Mouse (Mus musculus) heart, embryonic 10.5 days (tissue): ENCODE data around the gene Lrtm2. TPM values are rescaled to one million over a fixed set of nuclear protein-coding genes. Genes with fewer than 3 reads are reported as not detected.

Experiments
- DNase-seq: peaks from one replicate; pipeline ENCODE4 v3.0.0-alpha.2; 2017; ENCODE audit warnings: low spot score
- H3K27ac ChIP-seq: fragments of 300-500 bp; sonication (generic); 2 replicates; pipeline ENCODE4 v1.5.1; 2016; ENCODE audit warnings: mild to moderate bottlenecking
- H3K27me3 ChIP-seq: fragments of 300-500 bp; sonication (generic); 2 replicates; pipeline ENCODE4 v1.6.1; 2016; ENCODE audit warnings: mild to moderate bottlenecking; ENCODE audit not compliant: poor library complexity, insufficient read depth, severe bottlenecking
- H3K36me3 ChIP-seq: fragments of 300-500 bp; sonication (generic); 2 replicates; pipeline ENCODE4 v1.6.1; 2016; ENCODE audit warnings: mild to moderate bottlenecking, moderate library complexity
- H3K4me1 ChIP-seq: fragments of 300-500 bp; sonication (generic); 2 replicates; pipeline ENCODE4 v1.6.1; 2016; ENCODE audit warnings: mild to moderate bottlenecking
- H3K4me3 ChIP-seq: fragments of 300-500 bp; sonication (generic); 2 replicates; pipeline ENCODE4 v1.5.1; 2016; ENCODE audit warnings: mild to moderate bottlenecking, moderate library complexity
- H3K9me3 ChIP-seq: fragments of 300-500 bp; sonication (generic); 2 replicates; pipeline ENCODE4 v1.6.1; 2016; ENCODE audit warnings: mild to moderate bottlenecking, moderate library complexity
- WGBS: fragments of 180-500 bp; shearing (Covaris S2); methylation state at CpG from one replicate; pipeline ENCODE4 v1.1.7; 2016; 5-methylcytosine and 5-hydroxymethylcytosine counted together
- polyA plus RNA-seq: library from polyadenylated mRNA; unstranded; fragments of >200 nt; fragmentation: Nextera tagmentation; extraction: Ambion mirVana; gene quantifications from 2 replicates; pipeline ENCODE4 v1.2.1, GENCODE M21; 2016

Gene Lrtm2
- polyA plus RNA-seq, 1 experiment from 2014 or later = 0.11 TPM

- H3K4me1 ChIP-seq = peaks cover 6% of the 10 kb centered on the region; the same call in 1 of the 2 replicates
- peaks cover 32% of the 10 kb centered on the region for H3K27me3 ChIP-seq
- no peaks in the 10 kb centered on the region for H3K9me3 ChIP-seq
- no peak overlapping the region for H3K27ac ChIP-seq
- no peak for DNase-seq
- 65% methylated on average over 3 of the region's 3 CpGs for WGBS
- H3K4me3 ChIP-seq = no peak overlapping the region
- H3K36me3 ChIP-seq = no peaks in the 10 kb centered on the region
Measured at GRCm38 (mm10) chr6:119313096-119313495, 17.5 kb downstream of the Lrtm2 start.

GRCm38 (mm10) chr6:119312381-119312780, 18.2 kb downstream of the Lrtm2 start:
- H3K27me3 ChIP-seq = peaks cover 37% of the 10 kb centered on the region
- H3K36me3 ChIP-seq = no peaks in the 10 kb centered on the region
- H3K4me3 ChIP-seq = no peak overlapping the region
- DNase-seq = no peak
- no peak overlapping the region for H3K27ac ChIP-seq
- WGBS = 77% methylated on average over 6 of the region's 6 CpGs
- H3K9me3 ChIP-seq = no peaks in the 10 kb centered on the region
- peaks cover 6% of the 10 kb centered on the region; the same call in 1 of the 2 replicates for H3K4me1 ChIP-seq

- H3K9me3 ChIP-seq = no peaks in the 10 kb centered on the region
- no peak for DNase-seq
- WGBS = 55% methylated on average over 9 of the region's 9 CpGs
- H3K4me1 ChIP-seq = no peaks in the 10 kb centered on the region
- no peak overlapping the region for H3K27ac ChIP-seq
- H3K27me3 ChIP-seq = peaks cover 38% of the 10 kb centered on the region
- H3K36me3 ChIP-seq = no peaks in the 10 kb centered on the region
- no peak overlapping the region for H3K4me3 ChIP-seq
Measured at GRCm38 (mm10) chr6:119310176-119310575, 20.4 kb downstream of the Lrtm2 start.

DNA sequence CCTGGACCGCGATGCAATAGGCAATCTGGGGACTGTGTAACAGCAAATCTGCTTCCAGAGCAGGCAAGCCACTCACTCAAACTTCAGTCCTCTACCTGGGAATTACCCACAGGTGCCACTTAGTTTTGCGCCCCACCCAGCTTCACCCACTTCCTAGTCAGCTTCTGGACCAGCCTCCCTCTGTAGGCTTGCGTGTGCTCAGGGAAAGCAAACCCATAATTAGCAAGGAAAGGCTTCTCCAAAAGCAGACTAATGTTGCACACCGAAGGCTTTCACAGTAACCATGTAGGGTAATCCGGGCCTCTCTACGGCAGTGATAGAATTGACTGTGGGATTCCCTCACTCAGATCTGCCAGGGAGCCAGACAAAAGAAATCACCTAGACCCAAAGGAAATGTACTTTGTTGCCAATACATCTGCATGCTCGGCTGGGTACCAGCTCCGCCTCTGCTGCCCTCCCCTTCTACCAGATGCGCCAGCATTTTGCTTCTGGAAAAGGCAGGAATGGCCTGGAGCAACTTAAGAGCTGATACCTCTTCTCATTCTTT, 22.6 kb downstream of the Lrtm2 start:
- DNase-seq = no peak
- H3K36me3 ChIP-seq = no peaks in the 10 kb centered on the region
- peaks cover 36% of the 10 kb centered on the region for H3K27me3 ChIP-seq
- no peak overlapping the region for H3K4me3 ChIP-seq
- 63% methylated on average over 10 of the region's 10 CpGs for WGBS
- no peak overlapping the region for H3K27ac ChIP-seq
- H3K4me1 ChIP-seq = no peaks in the 10 kb centered on the region
- no peaks in the 10 kb centered on the region for H3K9me3 ChIP-seq

GRCm38 (mm10) chr6:119303331-119303730, 27.2 kb downstream of the Lrtm2 start:
- Histone ChIP-seq H3K4me3 (no peak overlapping the region), H3K9me3 (no peaks in the 10 kb centered on the region), H3K27ac (no peak overlapping the region), H3K4me1 (no peaks in the 10 kb centered on the region), H3K36me3 (no peaks in the 10 kb centered on the region), H3K27me3 (peaks cover 20% of the 10 kb centered on the region)
- WGBS = 84% methylated on average over 6 of the region's 6 CpGs
- DNase-seq = no peak

GRCm38 (mm10) chr6:119301310-119301709, 29.3 kb downstream of the Lrtm2 start:
- Histone ChIP-seq H3K4me3 (no peak overlapping the region), H3K4me1 (no peaks in the 10 kb centered on the region)

DNA sequence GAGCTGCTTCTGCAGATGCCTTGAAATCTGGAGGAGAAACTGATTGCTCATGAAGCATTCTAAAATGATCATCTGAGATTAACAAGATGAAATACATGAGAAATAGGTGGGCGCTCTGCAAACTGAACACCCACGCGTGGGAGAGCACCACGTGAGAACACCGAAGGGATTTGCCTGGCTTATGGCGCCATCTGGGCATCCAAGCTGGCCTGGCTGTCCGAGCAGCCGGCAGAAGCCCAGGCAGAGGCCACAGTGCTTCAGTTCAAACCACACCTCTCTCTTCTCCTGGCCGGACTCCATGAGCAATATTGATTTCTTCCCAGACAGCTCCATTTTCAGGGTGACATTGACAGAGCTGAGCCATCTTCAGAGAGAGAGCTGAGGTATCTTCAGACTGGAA, 49.8 kb downstream of the Lrtm2 start:
- 0 out of 2 replicates have a peak, but pooled peaks cover 6% of the 10 kb centered on the region for H3K27me3 ChIP-seq
- no peak overlapping the region for H3K27ac ChIP-seq
- DNase-seq = no peak
- no peak overlapping the region for H3K4me3 ChIP-seq
- WGBS = 75% methylated on average over 9 of the region's 9 CpGs
- no peaks in the 10 kb centered on the region for H3K9me3 ChIP-seq
- no peaks in the 10 kb centered on the region for H3K36me3 ChIP-seq
- peaks cover 13% of the 10 kb centered on the region for H3K4me1 ChIP-seq

More at GRCm38 (mm10) chr6:119301310-119301709, 29.3 kb downstream of the Lrtm2 start:
- no peak for DNase-seq
- Histone ChIP-seq H3K9me3 (no peaks in the 10 kb centered on the region), H3K27me3 (peaks cover 10% of the 10 kb centered on the region; the same call in 1 of the 2 replicates), H3K27ac (no peak overlapping the region), H3K36me3 (no peaks in the 10 kb centered on the region)
- 78% methylated on average over 3 of the region's 3 CpGs for WGBS

DNA sequence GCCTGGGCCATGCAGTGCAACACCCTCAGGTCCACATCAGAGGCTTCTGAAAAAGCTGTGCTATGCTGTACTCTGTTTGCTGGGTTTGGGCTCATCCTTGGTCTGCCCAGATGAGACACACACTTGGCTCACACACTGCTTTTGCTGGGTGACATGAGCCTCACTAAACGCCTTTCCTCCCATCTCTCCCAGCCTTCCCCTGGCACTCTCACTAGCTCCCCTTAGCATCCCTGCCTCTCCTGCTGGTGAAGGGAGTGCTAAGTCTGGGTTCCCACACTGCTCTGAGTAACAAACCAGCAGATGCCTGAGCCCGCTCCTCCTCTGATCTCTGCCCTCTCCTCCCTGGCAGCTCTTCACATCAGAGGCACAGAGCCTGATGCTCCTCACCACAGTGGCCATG, 53.9 kb downstream of the Lrtm2 start:
- peaks cover 13% of the 10 kb centered on the region for H3K4me1 ChIP-seq
- H3K4me3 ChIP-seq = no peak overlapping the region
- 81% methylated on average over 2 of the region's 2 CpGs for WGBS
- H3K27me3 ChIP-seq = peaks cover 2% of the 10 kb centered on the region; the same call in 1 of the 2 replicates
- H3K27ac ChIP-seq = no peak overlapping the region
- H3K9me3 ChIP-seq = no peaks in the 10 kb centered on the region
- H3K36me3 ChIP-seq = no peaks in the 10 kb centered on the region
- no peak for DNase-seq

Other genes with a start within 250 kb of the Lrtm2 start
- gene Dcp1b, start 155.5 kb downstream of the Lrtm2 start, polyA plus RNA-seq = 8.1 and 10.4 TPM in 2 replicates
- gene Cacna1c, start 134.3 kb downstream of the Lrtm2 start, polyA plus RNA-seq = 31.3 and 57.0 TPM in 2 replicates
- not detected in 2 replicates for gene Cacna2d4, start 94.2 kb downstream of the Lrtm2 start, polyA plus RNA-seq
- 27.2 and 27.4 TPM in 2 replicates for gene Adipor2, start 86.9 kb upstream of the Lrtm2 start, polyA plus RNA-seq
- 2.4 and 3.9 TPM in 2 replicates for gene Fbxl14, start 148.9 kb upstream of the Lrtm2 start, polyA plus RNA-seq
- gene Wnt5b, start 213.6 kb upstream of the Lrtm2 start, polyA plus RNA-seq = 6.7 and 8.0 TPM in 2 replicates